Mouse (Mus musculus) testis, adult 2 months (tissue): ENCODE data around the gene Gm20517. TPM values are rescaled to one million over a fixed set of nuclear protein-coding genes. Genes with fewer than 3 reads are reported as not detected.

ENCODE experiments used
- H3K27ac ChIP-seq: fragments of 200-500 bp; 2 replicates; pipeline ENCODE4 v1.5.1; 2012; ENCODE audit warnings: low read depth, low read length; ENCODE audit not compliant: control insufficient read depth, insufficient read depth
- H3K27me3 ChIP-seq: fragments of 200-500 bp; 2 replicates; pipeline ENCODE4 v1.6.1; 2012; ENCODE audit warnings: mild to moderate bottlenecking, low read length, moderate library complexity; ENCODE audit not compliant: control insufficient read depth, insufficient read depth
- H3K36me3 ChIP-seq: fragments of 200-500 bp; 2 replicates; pipeline ENCODE4 v1.6.1; 2012; ENCODE audit warnings: mild to moderate bottlenecking, low read length; ENCODE audit not compliant: control insufficient read depth, insufficient read depth
- H3K4me1 ChIP-seq: fragments of 200-500 bp; 2 replicates; pipeline ENCODE4 v1.6.1; 2012; ENCODE audit warnings: low read length; ENCODE audit not compliant: control insufficient read depth, insufficient read depth
- H3K4me3 ChIP-seq: fragments of 200-500 bp; 2 replicates; pipeline ENCODE4 v1.5.1; 2012; ENCODE audit warnings: low read depth, mild to moderate bottlenecking, low read length, moderate library complexity, mixed read lengths; ENCODE audit not compliant: control insufficient read depth
- CTCF ChIP-seq: fragments of 200-500 bp; IDR thresholded peaks from 2 replicates; pipeline ENCODE4 v1.5.1; 2012; ENCODE audit warnings: low read depth, mild to moderate bottlenecking, inconsistent platforms, low read length, moderate library complexity; ENCODE audit not compliant: control insufficient read depth, insufficient read depth, insufficient replicate concordance
- POLR2A ChIP-seq: fragments of 200-500 bp; IDR thresholded peaks from 2 replicates; pipeline ENCODE4 v1.6.1; 2012; ENCODE audit warnings: low read depth, mild to moderate bottlenecking, inconsistent platforms, low read length, moderate library complexity; ENCODE audit not compliant: control insufficient read depth
- polyA plus RNA-seq: library from polyadenylated mRNA; depleted of rRNA; stranded (reverse); fragments of >200 nt; gene quantifications from 2 replicates; pipeline ENCODE4 v1.2.3, GENCODE M21; 2012

Gene Gm20517
- polyA plus RNA-seq, 1 experiment: 20.6 TPM

GRCm38 (mm10) chr17:47704692-47705091, 93.3 kb downstream of the Gm20517 start:
- Histone ChIP-seq H3K36me3 (no peaks in the 10 kb centered on the region), H3K4me1 (peaks cover 10% of the 10 kb centered on the region), H3K4me3 (no peak overlapping the region), H3K27ac (no peak overlapping the region), H3K27me3 (no peaks in the 10 kb centered on the region)
- TF ChIP-seq POLR2A (no peak), CTCF (no peak)

GRCm38 (mm10) chr17:47706196-47706595, 94.8 kb downstream of the Gm20517 start:
- no peaks in the 10 kb centered on the region for H3K36me3 ChIP-seq
- H3K27ac ChIP-seq: no peak overlapping the region
- peaks cover 10% of the 10 kb centered on the region for H3K4me1 ChIP-seq
- no peak overlapping the region for H3K4me3 ChIP-seq
- H3K27me3 ChIP-seq: no peaks in the 10 kb centered on the region
- TF ChIP-seq CTCF: no peak
- no peak for TF ChIP-seq POLR2A

- H3K27me3 ChIP-seq: no peaks in the 10 kb centered on the region
- H3K4me3 ChIP-seq: no peak overlapping the region
- H3K27ac ChIP-seq: no peak overlapping the region
- H3K4me1 ChIP-seq: peaks cover 5% of the 10 kb centered on the region
- no peak for TF ChIP-seq CTCF
- TF ChIP-seq POLR2A: no peak
- no peaks in the 10 kb centered on the region for H3K36me3 ChIP-seq
These were observed 96.6 kb downstream of the Gm20517 start for GRCm38 (mm10) chr17:47707961-47708360.

GRCm38 (mm10) chr17:47708972-47709371, 97.6 kb downstream of the Gm20517 start:
- Histone ChIP-seq H3K4me3 (no peak overlapping the region), H3K27me3 (no peaks in the 10 kb centered on the region), H3K4me1 (no peaks in the 10 kb centered on the region; the same call in 1 of the 2 replicates), H3K27ac (no peak overlapping the region), H3K36me3 (no peaks in the 10 kb centered on the region)
- TF ChIP-seq CTCF (no peak), POLR2A (no peak)

GRCm38 (mm10) chr17:47710036-47710435, 98.6 kb downstream of the Gm20517 start:
- TF ChIP-seq CTCF: no peak
- TF ChIP-seq POLR2A: no peak
- H3K4me1 ChIP-seq: no peaks in the 10 kb centered on the region; the same call in 1 of the 2 replicates
- H3K27me3 ChIP-seq: no peaks in the 10 kb centered on the region
- H3K4me3 ChIP-seq: no peak overlapping the region
- H3K36me3 ChIP-seq: no peaks in the 10 kb centered on the region
- H3K27ac ChIP-seq: no peak overlapping the region

- H3K4me3 ChIP-seq: no peak overlapping the region
- no peak overlapping the region for H3K27ac ChIP-seq
- H3K36me3 ChIP-seq: no peaks in the 10 kb centered on the region
- no peak for TF ChIP-seq POLR2A
- TF ChIP-seq CTCF: no peak
- H3K4me1 ChIP-seq: no peaks in the 10 kb centered on the region; the same call in 1 of the 2 replicates
- H3K27me3 ChIP-seq: no peaks in the 10 kb centered on the region
These were observed 100.5 kb downstream of the Gm20517 start for GRCm38 (mm10) chr17:47711883-47712282.

- H3K4me3 ChIP-seq: no peak overlapping the region
- H3K27me3 ChIP-seq: no peaks in the 10 kb centered on the region
- TF ChIP-seq POLR2A (no peak), CTCF (no peak)
- H3K4me1 ChIP-seq: no peaks in the 10 kb centered on the region; the same call in 1 of the 2 replicates
- no peaks in the 10 kb centered on the region for H3K36me3 ChIP-seq
- no peak overlapping the region for H3K27ac ChIP-seq
These were observed 101.6 kb downstream of the Gm20517 start for GRCm38 (mm10) chr17:47712889-47713571.

GRCm38 (mm10) chr17:47715037-47715436, 103.6 kb downstream of the Gm20517 start:
- TF ChIP-seq CTCF (no peak), POLR2A (no peak)

More at GRCm38 (mm10) chr17:47715037-47715436, 103.6 kb downstream of the Gm20517 start:
- no peak overlapping the region for H3K4me3 ChIP-seq
- H3K36me3 ChIP-seq: no peaks in the 10 kb centered on the region
- H3K27me3 ChIP-seq: no peaks in the 10 kb centered on the region
- H3K27ac ChIP-seq: no peak overlapping the region
- no peaks in the 10 kb centered on the region; the same call in 1 of the 2 replicates for H3K4me1 ChIP-seq
